Mouse (Mus musculus): Measurements from ENCODE around the gene Fam47e.

Fam47e gene

GRCm38 (mm10) chr5:92602691-92603690, 48.1 kb downstream of the Fam47e start, which contains the start of gene Stbd1:
Stbd1 (plus strand) TSS chr5:92603041.
- DNase-seq (ENCODE audit: low spot score in 2 of 2), result peak in 1 of 2 experiments; percentile 18

- no peak for DNase-seq (ENCODE audit: low spot score in 2 of 2)
These were observed 49.8 kb downstream of the Fam47e start for GRCm38 (mm10) chr5:92604452-92605247.

GRCm38 (mm10) chr5:92607492-92608229, 52.8 kb downstream of the Fam47e start:
- no peak for DNase-seq (ENCODE audit: low spot score in 2 of 2)

- DNase-seq (ENCODE audit: low spot score in 2 of 2), result no peak
These were observed 57.9 kb downstream of the Fam47e start for GRCm38 (mm10) chr5:92612756-92613155.

GRCm38 (mm10) chr5:92621883-92622282, 67.0 kb downstream of the Fam47e start:
- DNase-seq (ENCODE audit: low spot score in 2 of 2), result no peak

GRCm38 (mm10) chr5:92627896-92628295, 73.0 kb downstream of the Fam47e start:
- DNase-seq (ENCODE audit: low spot score in 2 of 2), result no peak

GRCm38 (mm10) chr5:92633526-92633925, 78.7 kb downstream of the Fam47e start:
- DNase-seq (ENCODE audit: low spot score in 2 of 2), result no peak

- no peak for DNase-seq (ENCODE audit: low spot score in 2 of 2)
These were observed 80.0 kb downstream of the Fam47e start for GRCm38 (mm10) chr5:92634916-92635315.

GRCm38 (mm10) chr5:92635891-92636290, 81.0 kb downstream of the Fam47e start:
- DNase-seq (ENCODE audit: low spot score in 2 of 2), result no peak

- no peak for DNase-seq (ENCODE audit: low spot score in 2 of 2)
These were observed 86.0 kb downstream of the Fam47e start for GRCm38 (mm10) chr5:92640861-92641260.
